Mouse (Mus musculus) CH12.LX (cell line): ENCODE results near the gene Fam178b. TPM values are rescaled to one million over a fixed set of nuclear protein-coding genes. Genes with fewer than 3 reads are reported as not detected.

ENCODE experiments used
- DNase-seq: peaks from one replicate; pipeline ENCODE4 v3.0.0-alpha.2; 2013; ENCODE audit errors: extremely low read depth
- H3K27ac ChIP-seq: 2 replicates; pipeline ENCODE4 v1.5.1; 2012; ENCODE audit warnings: low read depth, mild to moderate bottlenecking, control low read depth, moderate library complexity; ENCODE audit not compliant: insufficient read depth
- H3K27me3 ChIP-seq: replicated peaks from 2 replicates; pipeline ENCODE3; 2012; ENCODE audit warnings: inconsistent platforms
- H3K36me3 ChIP-seq, 2 experiments: replicated peaks in 1 of 2; 2 replicates each; pipeline versions ENCODE3 to v1.6.1; 2012; ENCODE audit warnings: inconsistent platforms in 1 of 2, low read length in 1 of 2, mild to moderate bottlenecking in 1 of 2, mixed read lengths in 1 of 2, moderate library complexity in 1 of 2; ENCODE audit not compliant: control insufficient read depth in 1 of 2, insufficient read depth in 1 of 2
- H3K4me1 ChIP-seq, 2 experiments: 2 replicates each; pipeline ENCODE4 v1.6.1; 2012; ENCODE audit warnings: inconsistent platforms in 1 of 2, moderate library complexity in 1 of 2; ENCODE audit not compliant: insufficient read depth in 2 of 2, control insufficient read depth in 1 of 2
- H3K4me2 ChIP-seq: 2 replicates; pipeline ENCODE4 v1.6.1; 2012; ENCODE audit warnings: low read depth, mild to moderate bottlenecking, control low read depth; ENCODE audit not compliant: poor library complexity, insufficient read depth, severe bottlenecking
- H3K4me3 ChIP-seq, 3 experiments: fragments of 150-350 bp in 1 of 3; sonication (generic) in 1 of 3; replicated peaks in 1 of 3; 2 replicates each; pipeline versions ENCODE3 to v1.5.1; 2011 to 2012; ENCODE audit warnings: low read depth in 2 of 3, low read length in 2 of 3, mild to moderate bottlenecking in 2 of 3, moderate library complexity in 2 of 3, control low read depth in 1 of 3, improper control_type of control experiment in 1 of 3, inconsistent platforms in 1 of 3, mixed read lengths in 1 of 3; ENCODE audit not compliant: poor library complexity in 1 of 3
- H3K79me2 ChIP-seq: replicated peaks from 2 replicates; pipeline ENCODE4 v1.6.1; 2012; ENCODE audit warnings: mild to moderate bottlenecking, moderate library complexity; ENCODE audit not compliant: control insufficient read depth, poor library complexity, insufficient read depth, severe bottlenecking; ENCODE audit errors: extremely low read depth
- H3K9ac ChIP-seq: 2 replicates; pipeline ENCODE4 v1.6.1; 2012; ENCODE audit warnings: low read depth, mild to moderate bottlenecking, control low read depth, moderate library complexity; ENCODE audit not compliant: insufficient read depth
- H3K9me3 ChIP-seq: replicated peaks from 2 replicates; pipeline ENCODE3; 2012; ENCODE audit warnings: low read length, inconsistent platforms, mixed read lengths
- BHLHE40 ChIP-seq: IDR thresholded peaks from 2 replicates; pipeline ENCODE4 v1.6.1; 2011; ENCODE audit warnings: mild to moderate bottlenecking, low read depth, low read length, improper control_type of control experiment
- CHD2 ChIP-seq: IDR thresholded peaks from 2 replicates; pipeline ENCODE4 v1.6.1; 2011; ENCODE audit warnings: low read length, improper control_type of control experiment
- CTCF ChIP-seq, 2 experiments: IDR thresholded peaks in 1 of 2; conservative IDR thresholded peaks in 1 of 2; 2 replicates each; pipeline ENCODE4 v1.5.1; 2011 to 2012; ENCODE audit warnings: low read depth in 2 of 2, low read length in 2 of 2, improper control_type of control experiment in 1 of 2, inconsistent platforms in 1 of 2, mild to moderate bottlenecking in 1 of 2, moderate library complexity in 1 of 2
- EP300 ChIP-seq: IDR thresholded peaks from 2 replicates; pipeline ENCODE4 v1.6.1; 2011; ENCODE audit warnings: low read length, improper control_type of control experiment
- GABPA ChIP-seq: IDR thresholded peaks from 2 replicates; pipeline ENCODE4 v1.6.1; 2012; ENCODE audit warnings: low read depth, low read length, improper control_type of control experiment, inconsistent platforms; ENCODE audit not compliant: insufficient replicate concordance
- JUN ChIP-seq: IDR thresholded peaks from 2 replicates; pipeline ENCODE4 v1.6.1; 2011; ENCODE audit warnings: low read depth, mild to moderate bottlenecking, low read length, improper control_type of control experiment, moderate library complexity; ENCODE audit not compliant: insufficient read depth
- JUND ChIP-seq: conservative IDR thresholded peaks from 2 replicates; pipeline ENCODE4 v1.6.1; 2011; ENCODE audit warnings: low read depth, low read length, improper control_type of control experiment
- KAT2A ChIP-seq: IDR thresholded peaks from 2 replicates; pipeline ENCODE4 v1.6.1; 2012; ENCODE audit warnings: low read length, improper control_type of control experiment, inconsistent platforms; ENCODE audit not compliant: insufficient replicate concordance
- MAX ChIP-seq: IDR thresholded peaks from 2 replicates; pipeline ENCODE4 v1.6.1; 2011; ENCODE audit warnings: low read length, improper control_type of control experiment
- MAZ ChIP-seq: IDR thresholded peaks from 2 replicates; pipeline ENCODE4 v1.6.1; 2012; ENCODE audit warnings: low read depth, mild to moderate bottlenecking, inconsistent platforms, low read length, improper control_type of control experiment, moderate library complexity
- MEF2A ChIP-seq: IDR thresholded peaks from 2 replicates; pipeline ENCODE4 v1.6.1; 2014; ENCODE audit warnings: low read depth, mild to moderate bottlenecking, inconsistent platforms, low read length, improper control_type of control experiment, borderline replicate concordance
- MYC ChIP-seq: IDR thresholded peaks from 2 replicates; pipeline ENCODE4 v1.6.1; 2011; ENCODE audit warnings: low read depth, mild to moderate bottlenecking, improper control_type of control experiment, low read length
- PAX5 ChIP-seq: IDR thresholded peaks from 2 replicates; pipeline ENCODE4 v1.6.1; 2012; ENCODE audit warnings: low read length, inconsistent platforms, mixed read lengths
- POLR2AphosphoS2 ChIP-seq: IDR thresholded peaks from 2 replicates; pipeline ENCODE4 v1.6.1; 2011; ENCODE audit warnings: low read depth, low read length, improper control_type of control experiment
- RCOR1 ChIP-seq: conservative IDR thresholded peaks from 2 replicates; pipeline ENCODE4 v1.6.1; 2012; ENCODE audit warnings: low read depth, mild to moderate bottlenecking, inconsistent platforms, low read length, improper control_type of control experiment
- SIN3A ChIP-seq: IDR thresholded peaks from 2 replicates; pipeline ENCODE4 v1.6.1; 2012; ENCODE audit warnings: low read length, improper control_type of control experiment, inconsistent platforms
- TBP ChIP-seq: conservative IDR thresholded peaks from 2 replicates; pipeline ENCODE4 v1.6.1; 2011; ENCODE audit warnings: low read depth, low read length, improper control_type of control experiment
- TCF12 ChIP-seq: IDR thresholded peaks from 2 replicates; pipeline ENCODE4 v1.6.1; 2014; ENCODE audit warnings: low read depth, mild to moderate bottlenecking, inconsistent platforms, low read length, improper control_type of control experiment
- ZKSCAN1 ChIP-seq: IDR thresholded peaks from 2 replicates; pipeline ENCODE4 v1.6.1; 2012; ENCODE audit warnings: low read depth, inconsistent platforms, low read length, improper control_type of control experiment, borderline replicate concordance
- dilution Hi-C: fragments of 300-500 bp; cut with MboI; formaldehyde crosslinking; loops from 2 replicates; pipeline ENCODE4 v1.14.3; 2020; ENCODE audit warnings: low sequenced_read_pairs; ENCODE audit not compliant: extremely low pct_unique_long_range_greater_than_20kb, extremely low pct_ligation_motif_present
- in situ Hi-C: fragments of 300-500 bp; cut with MboI; formaldehyde crosslinking; loops from 3 replicates; pipeline ENCODE4 v1.14.3; 2019; ENCODE audit warnings: low sequenced_read_pairs, low pct_ligation_motif_present, low pct_unique_long_range_greater_than_20kb, mixed read lengths
- polyA plus RNA-seq: library from polyadenylated mRNA; unstranded; fragments of >175 nt; gene quantifications from 2 replicates; pipeline ENCODE4 v1.2.1, GENCODE M21; 2012; ENCODE audit warnings: low read depth; ENCODE audit not compliant: insufficient read length
- total RNA-seq, 2 experiments: library from RNA; depleted of rRNA; stranded (reverse); fragments of 300-350 nt in 1 of 2; fragments of >200 nt in 1 of 2; gene quantifications; 2 replicates each; pipeline ENCODE4 v1.2.3; 2012 to 2014

Gene Fam178b
- total and polyA plus RNA-seq, 3 experiments = 0.50 TPM; not detected in 2

GRCm38 (mm10) chr1:36630053-36630739 is 52.8 kb downstream of the Fam178b start:
- peaks cover 1% of the 10 kb centered on the region for H3K27me3 ChIP-seq
- no peaks in the 10 kb centered on the region for H3K79me2 ChIP-seq
- H3K4me1 ChIP-seq = 0 out of 4 replicates have a peak, but pooled peaks cover 0 to 3% of the 10 kb centered on the region in 2 experiments
- TF ChIP-seq TCF12 (no peak), BHLHE40 (no peak), GABPA (no peak), EP300 (no peak), KAT2A (no peak), TBP (no peak), MAX (no peak), ZKSCAN1 (no peak), PAX5 (no peak), CTCF (conservative IDR thresholded peaks at IDR 0.05 in 1 of 2, IDR thresholded peaks at IDR 0.05 in 1 of 2; ENCODE audit: low read depth in 2 of 2, low read length in 2 of 2) (no peak)
- TF ChIP-seq, all 38 proteins: peak for 0
- Histone ChIP-seq H3K4me2 (no peak overlapping the region), H3K27ac (no peak overlapping the region), H3K36me3 (no peaks in the 10 kb centered on the region), H3K4me3 (no peak overlapping the region), H3K9ac (no peak overlapping the region), H3K9me3 (peaks cover 7% of the 10 kb centered on the region)
- in situ Hi-C loops = loop anchor here (5.0 kb wide), 1 partner anchor 73 kb away; the partner anchor contains the start of gene Sema4c
- no peak for DNase-seq
- dilution Hi-C loops = no loop called here

GRCm38 (mm10) chr1:36628585-36628984 is 54.4 kb downstream of the Fam178b start:
- Histone ChIP-seq H3K9ac (no peak overlapping the region), H3K79me2 (no peaks in the 10 kb centered on the region), H3K4me1 (0 out of 4 replicates have a peak, but pooled peaks cover 0 to 3% of the 10 kb centered on the region in 2 experiments)
- DNase-seq = no peak
- TF ChIP-seq MEF2A = no peak
- no peak for TF ChIP-seq SIN3A
- no peak for TF ChIP-seq MAZ
- no peak for TF ChIP-seq RCOR1
- TF ChIP-seq JUN = no peak
- no peak for TF ChIP-seq MYC
- TF ChIP-seq TCF12 = no peak
- TF ChIP-seq JUND = no peak
- no peak for TF ChIP-seq MAX
- TF ChIP-seq POLR2AphosphoS2 = no peak
- no peak for TF ChIP-seq EP300
- no peak for TF ChIP-seq CHD2
- TF ChIP-seq, all 38 proteins: peak for 0
- H3K4me3 ChIP-seq = no peak overlapping the region
- no peak overlapping the region for H3K27ac ChIP-seq
- H3K9me3 ChIP-seq = peaks cover 9% of the 10 kb centered on the region
- dilution Hi-C loops = no loop called here
- no peaks in the 10 kb centered on the region for H3K36me3 ChIP-seq
- peaks cover 1% of the 10 kb centered on the region for H3K27me3 ChIP-seq
- H3K4me2 ChIP-seq = no peak overlapping the region
- in situ Hi-C loops = no loop called here
